Mouse (Mus musculus) spleen, adult 2 months (tissue): ENCODE measurements around the gene Gh. TPM values are rescaled to one million over a fixed set of nuclear protein-coding genes. Genes with fewer than 3 reads are reported as not detected.

Source experiments
- DNase-seq, 2 experiments: peaks; one replicate each; pipeline versions ENCODE4 v3.0.0 to v3.0.0-alpha.2; 2012 to 2021; ENCODE audit warnings: low spot score in 2 of 2, low read depth in 1 of 2
- H3K27ac ChIP-seq: fragments of 200-500 bp; 2 replicates; pipeline ENCODE4 v1.5.1; 2012; ENCODE audit warnings: low read length, inconsistent platforms; ENCODE audit not compliant: insufficient read depth
- H3K27me3 ChIP-seq: fragments of 200-500 bp; 2 replicates; pipeline ENCODE4 v1.6.1; 2012; ENCODE audit warnings: mild to moderate bottlenecking, moderate library complexity, low read length, inconsistent platforms; ENCODE audit not compliant: control insufficient read depth, insufficient read depth
- H3K36me3 ChIP-seq: fragments of 200-500 bp; 2 replicates; pipeline ENCODE4 v1.6.1; 2012; ENCODE audit warnings: mild to moderate bottlenecking, low read length, inconsistent platforms; ENCODE audit not compliant: control insufficient read depth, insufficient read depth
- H3K4me1 ChIP-seq: fragments of 200-500 bp; 2 replicates; pipeline ENCODE4 v1.6.1; 2011; ENCODE audit warnings: inconsistent platforms; ENCODE audit not compliant: control insufficient read depth, insufficient read depth, insufficient read length
- H3K4me3 ChIP-seq: fragments of 200-500 bp; 2 replicates; pipeline ENCODE4 v1.5.1; 2011; ENCODE audit warnings: mild to moderate bottlenecking, inconsistent platforms; ENCODE audit not compliant: insufficient read depth, insufficient read length; ENCODE audit errors: extremely low read depth
- CTCF ChIP-seq: fragments of 200-500 bp; IDR thresholded peaks from 2 replicates; pipeline ENCODE4 v1.5.1; 2011; ENCODE audit warnings: mild to moderate bottlenecking, inconsistent platforms; ENCODE audit not compliant: insufficient read depth, insufficient read length, insufficient replicate concordance; ENCODE audit errors: extremely low read depth
- POLR2A ChIP-seq: fragments of 200-500 bp; IDR thresholded peaks from 2 replicates; pipeline ENCODE4 v1.6.1; 2011; ENCODE audit warnings: low read depth, low read length, inconsistent platforms
- WGBS: fragments of 180-500 bp; shearing (Covaris S2); methylation state at CpG from one replicate; pipeline ENCODE4 v1.1.7; 2018; 5-methylcytosine and 5-hydroxymethylcytosine counted together
- polyA plus RNA-seq: library from polyadenylated mRNA; depleted of rRNA; stranded (reverse); fragments of >200 nt; gene quantifications from 2 replicates; pipeline ENCODE4 v1.2.3, GENCODE M21; 2012; rRNA removed

The Gh gene
- polyA plus RNA-seq, 1 experiment = 4.7 TPM

DNA sequence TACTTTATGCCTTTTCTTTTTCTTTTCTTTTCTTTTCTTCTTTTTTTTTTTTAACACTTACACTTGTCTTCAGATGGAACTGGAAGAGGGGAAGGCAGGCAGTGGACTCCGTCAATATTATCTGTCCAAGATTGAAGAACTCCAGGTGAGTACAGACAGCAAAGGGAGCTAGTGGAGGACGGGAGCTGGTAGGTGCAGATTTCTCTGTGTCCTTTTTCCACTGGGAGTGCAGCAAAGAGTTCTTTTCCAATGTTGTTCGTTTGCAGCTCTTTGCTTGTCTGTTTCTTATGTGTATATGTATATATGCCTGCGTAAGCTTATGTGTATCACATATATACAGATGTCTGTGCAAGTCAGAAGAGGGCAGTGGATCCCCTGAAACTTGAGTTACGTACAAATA lies 44.9 kb downstream of the Gh start:
- H3K36me3 ChIP-seq = peaks cover 26% of the 10 kb centered on the region
- 75% methylated on average over 5 of the region's 5 CpGs for WGBS
- no peak overlapping the region; the same call in 1 of the 2 replicates for H3K4me3 ChIP-seq
- TF ChIP-seq CTCF = no peak
- TF ChIP-seq POLR2A = no peak
- no peaks in the 10 kb centered on the region; the same call in 1 of the 2 replicates for H3K4me1 ChIP-seq
- no peak for DNase-seq
- H3K27ac ChIP-seq = no peak overlapping the region
- no peaks in the 10 kb centered on the region for H3K27me3 ChIP-seq

DNA sequence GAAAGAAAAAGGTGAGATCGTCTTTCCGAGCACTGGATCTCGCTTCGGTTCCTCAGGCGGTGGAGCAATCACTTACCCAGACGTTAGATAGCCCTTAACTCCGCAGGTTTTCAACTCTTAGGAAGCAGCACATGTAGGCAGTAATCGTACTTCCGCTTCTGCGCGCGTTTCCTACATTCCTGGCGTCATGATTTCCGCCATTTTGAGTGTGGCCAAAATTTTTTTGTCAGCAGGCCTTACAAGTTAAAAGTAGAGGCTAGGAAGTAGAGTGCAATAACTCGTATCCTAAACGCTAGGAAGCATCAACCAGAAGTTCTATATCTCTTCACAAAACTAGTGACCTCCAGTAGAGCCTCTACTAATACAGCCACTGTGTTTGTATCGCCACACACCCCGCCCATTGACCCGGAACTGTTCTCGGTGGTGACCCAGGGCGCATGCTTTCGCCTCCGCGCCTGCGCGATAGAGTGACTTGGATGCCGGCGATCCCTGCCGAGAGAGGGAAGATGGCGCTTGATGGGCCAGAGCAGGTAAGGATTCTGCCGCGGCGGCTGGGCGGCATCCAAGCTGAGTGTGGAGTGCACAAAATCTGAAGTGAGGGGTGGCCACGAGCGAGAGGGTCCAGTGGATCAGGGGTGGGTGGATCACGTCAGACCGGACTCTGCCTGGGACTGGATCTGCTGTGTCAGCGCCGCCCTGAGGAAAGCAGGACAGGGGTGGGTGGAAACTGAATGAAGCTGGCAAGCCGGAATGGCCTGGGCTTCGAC lies 45.8 kb downstream of the Gh start, which contains the start of the genes Ftsj3 and Psmc5:
TSS of gene Ftsj3 (minus strand) at position 395 of the 767 bp plus-strand sequence.
TSS of gene Psmc5 (plus strand) at position 470 of the 767 bp plus-strand sequence.
- Histone ChIP-seq H3K27ac (peak within 1 kb of the TSS; percentile 60), H3K4me1 (no peaks in the 10 kb centered on the region; the same call in 1 of the 2 replicates), H3K4me3 (peak within 1 kb of the TSS; percentile 80), H3K36me3 (peaks cover 20% of the 10 kb centered on the region), H3K27me3 (no peaks in the 10 kb centered on the region)
- TF ChIP-seq POLR2A = peak; percentile 63
- TF ChIP-seq CTCF = no peak
- DNase-seq = peak; percentile 94 to 99
- WGBS = 1% methylated on average over 42 of the region's 42 CpGs

DNA sequence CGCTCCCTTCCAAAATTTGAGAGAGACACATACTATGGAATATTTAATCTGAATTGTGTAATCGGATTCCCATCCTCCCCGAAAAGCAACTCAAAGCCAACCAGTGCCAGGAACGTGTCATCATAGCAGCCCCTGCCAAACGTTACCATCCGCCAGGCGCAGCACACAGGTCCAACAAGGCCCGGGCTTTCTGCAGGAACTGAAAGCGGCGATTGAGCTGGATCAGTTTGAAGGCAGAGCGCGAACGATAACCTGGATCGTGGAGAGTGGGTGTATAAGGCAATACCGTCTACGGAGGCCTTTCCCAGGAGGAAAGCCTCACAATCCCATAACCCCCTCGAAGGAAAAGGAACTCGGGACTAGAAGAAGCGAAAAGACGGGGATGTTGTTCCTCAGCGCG lies 46.5 kb downstream of the Gh start:
- 3% methylated on average over 22 of the region's 22 CpGs for WGBS
- no peaks in the 10 kb centered on the region for H3K27me3 ChIP-seq
- no peak overlapping the region for H3K27ac ChIP-seq
- H3K36me3 ChIP-seq = peaks cover 23% of the 10 kb centered on the region
- TF ChIP-seq CTCF = no peak
- DNase-seq = no peak
- H3K4me1 ChIP-seq = no peaks in the 10 kb centered on the region; the same call in 1 of the 2 replicates
- peak overlapping the region; percentile 78 for H3K4me3 ChIP-seq

DNA sequence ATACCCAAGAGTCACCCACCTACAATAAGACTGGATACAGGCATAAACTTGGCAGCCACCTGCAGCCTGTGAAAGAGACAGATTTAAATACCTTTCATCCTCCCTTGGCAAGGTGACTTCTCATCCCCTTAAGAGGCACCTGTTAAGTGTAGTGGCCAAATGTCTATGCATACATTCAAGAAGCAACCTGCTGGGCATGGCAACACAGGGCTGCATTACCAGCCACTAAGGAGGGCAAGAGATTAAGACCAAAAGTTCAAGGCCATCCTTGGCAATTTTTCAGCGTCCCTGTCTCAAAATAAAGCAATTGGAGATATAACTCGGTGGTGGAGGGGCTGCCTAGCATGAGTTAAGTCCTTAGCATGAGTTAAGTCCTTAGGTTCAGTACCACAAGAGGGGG lies 46.9 kb downstream of the Gh start:
- no peak overlapping the region for H3K27ac ChIP-seq
- H3K4me1 ChIP-seq = no peaks in the 10 kb centered on the region; the same call in 1 of the 2 replicates
- H3K4me3 ChIP-seq = no peak overlapping the region
- H3K36me3 ChIP-seq = peaks cover 27% of the 10 kb centered on the region
- H3K27me3 ChIP-seq = no peaks in the 10 kb centered on the region
- no peak for DNase-seq
- WGBS = 11% methylated on average over 2 of the region's 2 CpGs
- TF ChIP-seq POLR2A (no peak), CTCF (no peak)

Other genes starting within 250 kb of the Gh start
- 6.1 and 7.6 TPM in 2 replicates for gene Taco1, start 235.8 kb downstream of the Gh start, polyA plus RNA-seq
- gene Map3k3, start 217.3 kb downstream of the Gh start, polyA plus RNA-seq = 34.1 and 37.1 TPM in 2 replicates
- gene Gm10840, start 141.0 kb downstream of the Gh start, polyA plus RNA-seq = 0.72 TPM in 1 of 2 replicates, not detected in the other
- gene Limd2, start 141.0 kb downstream of the Gh start, polyA plus RNA-seq = 305 and 309 TPM in 2 replicates
- 32.6 and 36.7 TPM in 2 replicates for gene Strada, start 99.7 kb downstream of the Gh start, polyA plus RNA-seq
- gene Ccdc47, start 85.5 kb downstream of the Gh start, polyA plus RNA-seq = 7.0 and 7.3 TPM in 2 replicates
- 7.1 and 7.4 TPM in 2 replicates for gene Ddx42, start 84.9 kb downstream of the Gh start, polyA plus RNA-seq
- 12.2 and 14.4 TPM in 2 replicates for gene Ftsj3, start 45.8 kb downstream of the Gh start, polyA plus RNA-seq
- 18.6 and 18.9 TPM in 2 replicates for gene Psmc5, start 45.7 kb downstream of the Gh start, polyA plus RNA-seq
- gene Smarcd2, start 28.9 kb downstream of the Gh start, polyA plus RNA-seq = 120 and 146 TPM in 2 replicates
- gene Tcam1, start 25.2 kb downstream of the Gh start, polyA plus RNA-seq = 0.11 and 0.14 TPM in 2 replicates
- 556 and 588 TPM in 2 replicates for gene Cd79b, start 12.9 kb upstream of the Gh start, polyA plus RNA-seq
- gene Scn4a, start 51.4 kb upstream of the Gh start, polyA plus RNA-seq = 6.1 and 6.5 TPM in 2 replicates
- gene Prr29, start 63.6 kb upstream of the Gh start, polyA plus RNA-seq = 0.55 and 0.82 TPM in 2 replicates
- 82.6 and 93.8 TPM in 2 replicates for gene Icam2, start 86.2 kb upstream of the Gh start, polyA plus RNA-seq
- 12.7 and 18.1 TPM in 2 replicates for gene Ern1, start 186.0 kb upstream of the Gh start, polyA plus RNA-seq